Mouse (Mus musculus) midbrain, embryonic 15.5 days (tissue): ENCODE data around the gene Nol3. TPM values are rescaled to one million over a fixed set of nuclear protein-coding genes. Genes with fewer than 3 reads are reported as not detected.

Experiments
- ATAC-seq: fragments of 200-750 bp; cut with Nextera tagmentation; replicated peaks from 2 replicates; pipeline ENCODE4 v1.8.0; 2017; ENCODE audit warnings: moderate TSS enrichment
- H3K27ac ChIP-seq: fragments of 300-500 bp; sonication (generic); 2 replicates; pipeline ENCODE4 v1.5.1; 2015; ENCODE audit warnings: mild to moderate bottlenecking, inconsistent platforms
- H3K27me3 ChIP-seq: fragments of 300-500 bp; sonication (generic); replicated peaks from 2 replicates; pipeline ENCODE4 v1.6.1; 2015; ENCODE audit warnings: inconsistent platforms
- H3K36me3 ChIP-seq: fragments of 300-500 bp; sonication (generic); replicated peaks from 2 replicates; pipeline ENCODE4 v1.6.1; 2015; ENCODE audit warnings: inconsistent platforms
- H3K4me1 ChIP-seq: fragments of 300-500 bp; sonication (generic); 2 replicates; pipeline ENCODE4 v1.6.1; 2015; ENCODE audit warnings: inconsistent platforms
- H3K4me2 ChIP-seq: fragments of 300-500 bp; sonication (generic); 2 replicates; pipeline ENCODE4 v1.6.1; 2015; ENCODE audit warnings: inconsistent platforms, mild to moderate bottlenecking, moderate library complexity
- H3K4me3 ChIP-seq: fragments of 300-500 bp; sonication (generic); 2 replicates; pipeline ENCODE4 v1.5.1; 2015; ENCODE audit warnings: mild to moderate bottlenecking, inconsistent platforms
- H3K9ac ChIP-seq: fragments of 300-500 bp; sonication (generic); 2 replicates; pipeline ENCODE4 v1.6.1; 2015; ENCODE audit warnings: mild to moderate bottlenecking, inconsistent platforms
- H3K9me3 ChIP-seq: fragments of 300-500 bp; sonication (generic); 2 replicates; pipeline ENCODE4 v1.6.1; 2016; ENCODE audit warnings: inconsistent platforms
- WGBS: fragments of 180-500 bp; shearing (Covaris S2); methylation state at CpG from one replicate; pipeline ENCODE4 v1.1.7; 2015; ENCODE audit warnings: mixed read lengths; 5-methylcytosine and 5-hydroxymethylcytosine counted together
- polyA plus RNA-seq: library from polyadenylated mRNA; unstranded; fragments of >200 nt; fragmentation: Nextera tagmentation; extraction: Ambion mirVana; gene quantifications from 2 replicates; pipeline ENCODE4 v1.2.1, GENCODE M21; 2015

Gene Nol3
- polyA plus RNA-seq, 1 experiment from 2014 or later, result 4.5 TPM

- H3K4me2 ChIP-seq, result peak within 1 kb of the TSS; percentile 43
- H3K9me3 ChIP-seq, result no peaks in the 10 kb centered on the region
- 10% methylated on average over 30 of the region's 30 CpGs for WGBS
- no peaks in the 10 kb centered on the region for H3K27me3 ChIP-seq
- 0 out of 2 replicates have a peak within 1 kb of the TSS, but pooled peaks have one; percentile 13 for H3K4me3 ChIP-seq
- peak; percentile 62 for ATAC-seq
- H3K4me1 ChIP-seq, result peaks cover 11% of the 10 kb centered on the region
- H3K9ac ChIP-seq, result no peak within 1 kb of the TSS
- H3K36me3 ChIP-seq, result peaks cover 41% of the 10 kb centered on the region
- 0 out of 2 replicates have a peak within 1 kb of the TSS, but pooled peaks have one; percentile 9 for H3K27ac ChIP-seq
Observed at GRCm38 (mm10) chr8:105305211-105306145, 29.5 kb downstream of the Nol3 start, which contains the start of gene Elmo3. Gene Elmo3 (plus strand): TSS chr8:105305601.

- WGBS, result 50% methylated on average over 5 of the region's 5 CpGs
- Histone ChIP-seq H3K9me3 (no peaks in the 10 kb centered on the region), H3K4me3 (no peak overlapping the region), H3K27me3 (no peaks in the 10 kb centered on the region), H3K27ac (no peak overlapping the region), H3K36me3 (peaks cover 34% of the 10 kb centered on the region), H3K4me1 (peaks cover 11% of the 10 kb centered on the region), H3K9ac (no peak overlapping the region), H3K4me2 (peak overlapping the region; percentile 43)
- ATAC-seq, result peak; percentile 2; the same call in 1 of the 2 replicates
Observed at GRCm38 (mm10) chr8:105306146-105306691, 30.3 kb downstream of the Nol3 start.

- Histone ChIP-seq H3K36me3 (peaks cover 35% of the 10 kb centered on the region; the same call in 1 of the 2 replicates), H3K9ac (no peak overlapping the region)
- WGBS, result 95% methylated on average over 13 of the region's 13 CpGs
Observed at GRCm38 (mm10) chr8:105307670-105308069, 31.7 kb downstream of the Nol3 start.

GRCm38 (mm10) chr8:105308428-105308827 is 32.5 kb downstream of the Nol3 start:
- Histone ChIP-seq H3K4me1 (peaks cover 11% of the 10 kb centered on the region), H3K27ac (no peak overlapping the region), H3K27me3 (no peaks in the 10 kb centered on the region), H3K9ac (no peak overlapping the region), H3K4me2 (no peak overlapping the region), H3K36me3 (peaks cover 34% of the 10 kb centered on the region; the same call in 1 of the 2 replicates), H3K4me3 (no peak overlapping the region), H3K9me3 (no peaks in the 10 kb centered on the region)
- ATAC-seq, result no peak
- WGBS, result 92% methylated on average over 10 of the region's 10 CpGs

More at GRCm38 (mm10) chr8:105307670-105308069, 31.7 kb downstream of the Nol3 start:
- no peak overlapping the region for H3K27ac ChIP-seq
- peaks cover 11% of the 10 kb centered on the region for H3K4me1 ChIP-seq
- H3K27me3 ChIP-seq, result no peaks in the 10 kb centered on the region
- H3K4me2 ChIP-seq, result no peak overlapping the region
- ATAC-seq, result no peak
- H3K4me3 ChIP-seq, result no peak overlapping the region
- H3K9me3 ChIP-seq, result no peaks in the 10 kb centered on the region

GRCm38 (mm10) chr8:105309142-105309847 is 33.4 kb downstream of the Nol3 start:
- WGBS, result 81% methylated on average over 15 of the region's 15 CpGs
- no peak for ATAC-seq
- no peak overlapping the region for H3K27ac ChIP-seq
- H3K9ac ChIP-seq, result no peak overlapping the region
- no peaks in the 10 kb centered on the region for H3K9me3 ChIP-seq
- no peak overlapping the region for H3K4me2 ChIP-seq
- H3K27me3 ChIP-seq, result no peaks in the 10 kb centered on the region
- H3K36me3 ChIP-seq, result peaks cover 33% of the 10 kb centered on the region; the same call in 1 of the 2 replicates
- peaks cover 11% of the 10 kb centered on the region for H3K4me1 ChIP-seq
- H3K4me3 ChIP-seq, result no peak overlapping the region

- no peak overlapping the region for H3K4me2 ChIP-seq
- H3K4me3 ChIP-seq, result no peak overlapping the region
- ATAC-seq, result no peak
- no peaks in the 10 kb centered on the region for H3K27me3 ChIP-seq
- H3K4me1 ChIP-seq, result peaks cover 11% of the 10 kb centered on the region
- H3K36me3 ChIP-seq, result peaks cover 36% of the 10 kb centered on the region; the same call in 1 of the 2 replicates
- no peak overlapping the region for H3K9ac ChIP-seq
- no peaks in the 10 kb centered on the region for H3K9me3 ChIP-seq
- 87% methylated on average over 8 of the region's 8 CpGs for WGBS
- H3K27ac ChIP-seq, result no peak overlapping the region
Observed at GRCm38 (mm10) chr8:105310118-105310517, 34.2 kb downstream of the Nol3 start.

- Histone ChIP-seq H3K36me3 (peaks cover 47% of the 10 kb centered on the region; the same call in 1 of the 2 replicates), H3K4me3 (no peak overlapping the region), H3K4me1 (no peaks in the 10 kb centered on the region), H3K27ac (no peak overlapping the region), H3K9ac (no peak overlapping the region), H3K9me3 (no peaks in the 10 kb centered on the region), H3K4me2 (no peak overlapping the region), H3K27me3 (no peaks in the 10 kb centered on the region)
- 79% methylated on average over 1 of the region's 1 CpGs for WGBS
- no peak for ATAC-seq
Observed at GRCm38 (mm10) chr8:105311718-105312117, 35.8 kb downstream of the Nol3 start.

GRCm38 (mm10) chr8:105312891-105313481 is 37.0 kb downstream of the Nol3 start:
- no peak overlapping the region for H3K27ac ChIP-seq
- H3K9ac ChIP-seq, result no peak overlapping the region
- H3K9me3 ChIP-seq, result no peaks in the 10 kb centered on the region
- WGBS, result 94% methylated on average over 8 of the region's 8 CpGs
- no peak overlapping the region for H3K4me3 ChIP-seq
- H3K36me3 ChIP-seq, result peaks cover 46% of the 10 kb centered on the region; the same call in 1 of the 2 replicates
- no peaks in the 10 kb centered on the region for H3K4me1 ChIP-seq
- H3K27me3 ChIP-seq, result no peaks in the 10 kb centered on the region
- ATAC-seq, result no peak
- H3K4me2 ChIP-seq, result no peak overlapping the region

- Histone ChIP-seq H3K36me3 (peaks cover 49% of the 10 kb centered on the region; the same call in 1 of the 2 replicates), H3K9me3 (no peaks in the 10 kb centered on the region), H3K27me3 (no peaks in the 10 kb centered on the region), H3K27ac (no peak overlapping the region), H3K4me3 (no peak overlapping the region), H3K9ac (no peak overlapping the region), H3K4me1 (no peaks in the 10 kb centered on the region), H3K4me2 (no peak overlapping the region)
- WGBS, result 79% methylated on average over 9 of the region's 9 CpGs
- no peak for ATAC-seq
Observed at GRCm38 (mm10) chr8:105313622-105314402, 37.9 kb downstream of the Nol3 start.

- no peaks in the 10 kb centered on the region for H3K9me3 ChIP-seq
- peaks cover 44% of the 10 kb centered on the region; the same call in 1 of the 2 replicates for H3K36me3 ChIP-seq
- ATAC-seq, result no peak
- H3K4me1 ChIP-seq, result no peaks in the 10 kb centered on the region
- H3K4me3 ChIP-seq, result no peak overlapping the region
- H3K4me2 ChIP-seq, result no peak overlapping the region
- no peak overlapping the region for H3K9ac ChIP-seq
- H3K27ac ChIP-seq, result no peak overlapping the region
- 93% methylated on average over 18 of the region's 18 CpGs for WGBS
- H3K27me3 ChIP-seq, result no peaks in the 10 kb centered on the region
Observed at GRCm38 (mm10) chr8:105315073-105315769, 39.3 kb downstream of the Nol3 start.

- 87% methylated on average over 4 of the region's 4 CpGs for WGBS
- H3K9ac ChIP-seq, result no peak overlapping the region
- H3K27ac ChIP-seq, result no peak overlapping the region
- H3K36me3 ChIP-seq, result peaks cover 35% of the 10 kb centered on the region; the same call in 1 of the 2 replicates
- H3K4me1 ChIP-seq, result no peaks in the 10 kb centered on the region
- H3K27me3 ChIP-seq, result no peaks in the 10 kb centered on the region
- no peak overlapping the region for H3K4me2 ChIP-seq
- H3K9me3 ChIP-seq, result no peaks in the 10 kb centered on the region
- ATAC-seq, result no peak
- H3K4me3 ChIP-seq, result no peak overlapping the region
Observed at GRCm38 (mm10) chr8:105317941-105318340, 42.0 kb downstream of the Nol3 start.
